Mouse (Mus musculus) stomach, postnatal 0 days (tissue): Measurements from ENCODE around the gene Arv1.

Experiments
- CTCF ChIP-seq: IDR thresholded peaks from 2 replicates; pipeline ENCODE4 v1.5.1; 2016; ENCODE audit warnings: antibody characterized with exemption, low read depth, mild to moderate bottlenecking, moderate library complexity
- EP300 ChIP-seq: optimal IDR thresholded peaks from 2 replicates; pipeline ENCODE3; 2016; ENCODE audit warnings: antibody characterized with exemption

- no peak for TF ChIP-seq CTCF
- TF ChIP-seq EP300: no peak
Measured at GRCm38 (mm10) chr8:124713207-124713606, 8.7 kb upstream of the Arv1 start.
